26 mouse cellular contexts compared by ENCODE assay signal in genomic region chr6:100041161-100041560, GRCm38 (mm10).
A peak's percentile ranks its signal among the peaks of the same experiment; 100 is the strongest.
DNase-seq lines count a peak whose midpoint lies in the region; ATAC-seq lines count a peak whose summit lies in the region.
"Had no signal": no experiment of that assay in that cellular context is flagged by ENCODE, and none has a peak within 500 bp of the region (broad histone marks: within the 10 kb centered on the region; RNA-seq: fewer than 3 reads in every experiment).

No protein-coding gene starts in this region.

- H3K4me1 ChIP-seq in heart, embryonic 14.5 days (ENCODE audit: control insufficient read depth in 2 of 2, insufficient read depth in 2 of 2, low read length in 2 of 2): peaks cover 18 to 24% of the 10 kb centered on the region in 2 experiments
- peaks cover 3% of the 10 kb centered on the region; the same call in 1 of the 2 replicates for H3K4me1 ChIP-seq in neural tube, embryonic 11.5 days (ENCODE audit: control insufficient read depth, insufficient read depth, low read length)
- 0 out of 2 replicates have a peak, but pooled peaks cover 3% of the 10 kb centered on the region for H3K4me1 ChIP-seq in kidney, embryonic 16.5 days (ENCODE audit: insufficient read depth, low read length)
- H3K4me1 ChIP-seq: liver, embryonic 15.5 days had no signal

- 48% methylated on average over 5 of the region's 5 CpGs for WGBS in heart, embryonic 14.5 days
- 32% methylated on average over 5 of the region's 5 CpGs for WGBS in neural tube, embryonic 11.5 days
- 41% methylated on average over 5 of the region's 5 CpGs for WGBS in kidney, embryonic 16.5 days

- peaks cover 68% of the 10 kb centered on the region for H3K27me3 ChIP-seq in heart, embryonic 14.5 days (ENCODE audit: control insufficient read depth, insufficient read depth, low read length)
- peaks cover 31% of the 10 kb centered on the region for H3K27me3 ChIP-seq in neural tube, embryonic 11.5 days (ENCODE audit: control insufficient read depth, insufficient read depth, low read length)
- peaks cover 7% of the 10 kb centered on the region; the same call in 1 of the 2 replicates for H3K27me3 ChIP-seq in kidney, embryonic 16.5 days (ENCODE audit: insufficient read depth, low read length)
- H3K27me3 ChIP-seq: embryonic facial prominence, embryonic 15.5 days; liver, embryonic 15.5 days; lung, embryonic 15.5 days had no signal

- H3K36me3 ChIP-seq in heart, embryonic 14.5 days (ENCODE audit: control insufficient read depth, insufficient read depth, low read length): no peaks in the 10 kb centered on the region
- no peaks in the 10 kb centered on the region for H3K36me3 ChIP-seq in neural tube, embryonic 11.5 days (ENCODE audit: control insufficient read depth, insufficient read depth, low read length)
- no peaks in the 10 kb centered on the region for H3K36me3 ChIP-seq in kidney, embryonic 16.5 days (ENCODE audit: insufficient read depth, low read length)
- H3K36me3 ChIP-seq: embryonic facial prominence, embryonic 15.5 days; hindbrain, embryonic 13.5 days; limb, embryonic 15.5 days; liver, embryonic 15.5 days; lung, embryonic 15.5 days; neural tube, embryonic 12.5 days had no signal

- H3K4me3 ChIP-seq in heart, embryonic 14.5 days (ENCODE audit: control insufficient read depth in 1 of 2, insufficient read depth in 1 of 2, low read depth in 1 of 2, low read length in 2 of 2): no peak overlapping the region
- H3K4me3 ChIP-seq in neural tube, embryonic 11.5 days (ENCODE audit: low read depth, low read length): no peak overlapping the region
- H3K4me3 ChIP-seq in kidney, embryonic 16.5 days (ENCODE audit: low read length): no peak overlapping the region
- H3K4me3 ChIP-seq: embryonic facial prominence, embryonic 15.5 days; hindbrain, embryonic 13.5 days; left cerebral cortex, adult 2 months; limb, embryonic 15.5 days; liver, embryonic 15.5 days; lung, embryonic 15.5 days; megakaryocyte, embryonic 14.5 days; neural tube, embryonic 12.5 days had no signal

- H3K4me2 ChIP-seq in heart, embryonic 14.5 days (ENCODE audit: low read length): 0 out of 2 replicates have a peak overlapping the region, but pooled peaks have one; percentile 28
- no peak overlapping the region for H3K4me2 ChIP-seq in neural tube, embryonic 11.5 days (ENCODE audit: low read depth)
- H3K4me2 ChIP-seq in kidney, embryonic 16.5 days (replicated peaks; ENCODE audit: low read depth, low read length): no peak overlapping the region
- H3K4me2 ChIP-seq: embryonic facial prominence, embryonic 15.5 days; hindbrain, embryonic 13.5 days; limb, embryonic 15.5 days; liver, embryonic 15.5 days; lung, embryonic 15.5 days; neural tube, embryonic 12.5 days had no signal

- ATAC-seq in heart, embryonic 14.5 days (ENCODE audit: insufficient number of reproducible peaks, insufficient read depth, low FRiP score, low read depth): no peak
- no peak for ATAC-seq in neural tube, embryonic 11.5 days (ENCODE audit: insufficient read depth, low FRiP score, low TSS enrichment)
- no peak for ATAC-seq in kidney, embryonic 16.5 days (ENCODE audit: low FRiP score, low TSS enrichment)
- ATAC-seq: forebrain, embryonic 14.5 days had no signal

- no peak for DNase-seq in heart, adult 9 months (ENCODE audit: low spot score in 2 of 2)
- peak; percentile 47 for DNase-seq in neural tube, embryonic 11.5 days (ENCODE audit: low spot score)
- no peak for DNase-seq in neural tube, embryonic 10.5 days (ENCODE audit: extremely low spot score, low spot score)
- DNase-seq in R1 (ENCODE audit: low read depth, low spot score) (peak; percentile 44), liver (no peak)
- DNase-seq: adrenal gland, adult 2 months; cerebellum, adult 2 months; cerebellum, postnatal 36 days; gastrocnemius, postnatal 14 days; heart, adult 11 months; kidney, adult 2 months; kidney, postnatal 10 days; left cerebral cortex, postnatal 4 days; lung, postnatal 36 days; thymus, postnatal 14 days had no signal

- peak overlapping the region; percentile 24 to 38; a peak in 2 of 4 replicates for H3K27ac ChIP-seq in heart, embryonic 14.5 days (replicated peaks in 1 of 2; ENCODE audit: control insufficient read depth in 1 of 2, insufficient read depth in 1 of 2, low read depth in 2 of 2, low read length in 2 of 2)
- H3K27ac ChIP-seq in neural tube, embryonic 11.5 days (ENCODE audit: low read depth, low read length): no peak overlapping the region
- H3K27ac ChIP-seq in kidney, embryonic 16.5 days (ENCODE audit: low read length): no peak overlapping the region
- H3K27ac ChIP-seq: embryonic facial prominence, embryonic 15.5 days; hindbrain, embryonic 13.5 days; left cerebral cortex, adult 2 months; limb, embryonic 15.5 days; liver, embryonic 15.5 days; lung, embryonic 15.5 days; neural tube, embryonic 12.5 days had no signal

- no peaks in the 10 kb centered on the region for H3K9me3 ChIP-seq in heart, embryonic 14.5 days (ENCODE audit: control insufficient read depth, low read length)
- H3K9me3 ChIP-seq in neural tube, embryonic 11.5 days (ENCODE audit: control insufficient read depth, low read length): no peaks in the 10 kb centered on the region
- no peaks in the 10 kb centered on the region for H3K9me3 ChIP-seq in kidney, embryonic 16.5 days (ENCODE audit: low read length)
- H3K9me3 ChIP-seq: embryonic facial prominence, embryonic 15.5 days; hindbrain, embryonic 13.5 days; limb, embryonic 15.5 days; liver, embryonic 15.5 days; lung, embryonic 15.5 days; megakaryocyte, embryonic 14.5 days; neural tube, embryonic 12.5 days had no signal

- no peak overlapping the region for H3K9ac ChIP-seq in heart, embryonic 14.5 days (ENCODE audit: low read length)
- H3K9ac ChIP-seq in neural tube, embryonic 11.5 days (ENCODE audit: low read length): no peak overlapping the region
- no peak overlapping the region for H3K9ac ChIP-seq in kidney, embryonic 16.5 days (replicated peaks; ENCODE audit: low read length)
- H3K9ac ChIP-seq: embryonic facial prominence, embryonic 15.5 days; hindbrain, embryonic 13.5 days; limb, embryonic 15.5 days; liver, embryonic 15.5 days; lung, embryonic 15.5 days; neural tube, embryonic 12.5 days had no signal

Comparison
In these comparisons a context has a peak if more than half of its experiments do, and no peak if none do; other contexts are left out.
1. DNase-seq: peak in neural tube, embryonic 11.5 days (single experiment) and R1 (single experiment); none in heart, adult 9 months (0 of 2), neural tube, embryonic 10.5 days (single experiment) and liver (single experiment).
2. H3K27ac ChIP-seq: peak in heart, embryonic 14.5 days (2 of 2); none in neural tube, embryonic 11.5 days (single experiment) and kidney, embryonic 16.5 days (single experiment).